Mouse (Mus musculus) lung, adult 2 months (tissue): ENCODE data around the gene Spaca3. TPM values are rescaled to one million over a fixed set of nuclear protein-coding genes. Genes with fewer than 3 reads are reported as not detected.

ENCODE experiments used
- DNase-seq: peaks from one replicate; pipeline ENCODE4 v3.0.0; 2022
- H3K4me1 ChIP-seq: fragments of 200-500 bp; 2 replicates; pipeline ENCODE4 v1.6.1; 2011; ENCODE audit warnings: low read length; ENCODE audit not compliant: control insufficient read depth, insufficient read depth
- H3K4me3 ChIP-seq: fragments of 200-500 bp; replicated peaks from 2 replicates; pipeline ENCODE3; 2011; ENCODE audit warnings: low read depth, mild to moderate bottlenecking, control low read depth, low read length; ENCODE audit errors: extremely low read depth
- CTCF ChIP-seq: fragments of 200-500 bp; IDR thresholded peaks from 2 replicates; pipeline ENCODE4 v1.5.1; 2011; ENCODE audit warnings: mild to moderate bottlenecking, low read length, control low read depth; ENCODE audit not compliant: insufficient read depth
- POLR2A ChIP-seq: fragments of 200-500 bp; IDR thresholded peaks from 2 replicates; pipeline ENCODE4 v1.6.1; 2011; ENCODE audit warnings: low read depth, mild to moderate bottlenecking, control low read depth, low read length, borderline replicate concordance; ENCODE audit errors: extremely low read depth
- WGBS: fragments of 180-500 bp; shearing (Covaris S2); methylation state at CpG from one replicate; pipeline ENCODE4 v1.1.7; 2018; 5-methylcytosine and 5-hydroxymethylcytosine counted together
- polyA plus RNA-seq: library from polyadenylated mRNA; depleted of rRNA; stranded (reverse); fragments of >200 nt; gene quantifications from 2 replicates; pipeline ENCODE4 v1.2.3, GENCODE M21; 2012; rRNA removed

Gene Spaca3
- polyA plus RNA-seq, 1 experiment: not detected

- TF ChIP-seq POLR2A: no peak
- no peak for TF ChIP-seq CTCF
- Histone ChIP-seq H3K4me1 (no peaks in the 10 kb centered on the region), H3K4me3 (no peak overlapping the region)
- DNase-seq: no peak
- 32% methylated on average over 4 of the region's 4 CpGs for WGBS
Measured at GRCm38 (mm10) chr11:80913408-80914024, 55.4 kb downstream of the Spaca3 start.

Other genes starting within 250 kb of the Spaca3 start
- 69.4 and 80.4 TPM in 2 replicates for gene Myo1d, start 78.3 kb upstream of the Spaca3 start, polyA plus RNA-seq
- gene Tmem98, start 48.2 kb upstream of the Spaca3 start, polyA plus RNA-seq: 62.4 and 74.1 TPM in 2 replicates